Mouse (Mus musculus) MEL (cell line): ENCODE data around the gene Tmem179. TPM values are rescaled to one million over a fixed set of nuclear protein-coding genes. Genes with fewer than 3 reads are reported as not detected.
A peak's percentile ranks its signal among the peaks of the same experiment; 100 is the strongest.

Source experiments
- DNase-seq: peaks from one replicate; pipeline ENCODE4 v3.0.0; 2011; ENCODE audit warnings: low read depth, low spot score
- H3K27ac ChIP-seq: 2 replicates; pipeline ENCODE4 v1.5.1; 2012; ENCODE audit warnings: low read depth, mild to moderate bottlenecking, control low read depth, low read length, moderate library complexity; ENCODE audit not compliant: control insufficient read depth
- H3K27me3 ChIP-seq, 2 experiments: fragments of 150-350 bp in 1 of 2; sonication (generic) in 1 of 2; 2 replicates each; pipeline ENCODE4 v1.6.1; 2012; ENCODE audit warnings: low read length in 2 of 2, mild to moderate bottlenecking in 2 of 2, improper control_type of control experiment in 1 of 2, moderate library complexity in 1 of 2; ENCODE audit not compliant: insufficient read depth in 2 of 2, control insufficient read depth in 1 of 2
- H3K36me3 ChIP-seq, 2 experiments: 2 replicates each; pipeline ENCODE4 v1.6.1; 2012 to 2014; ENCODE audit warnings: low read length in 2 of 2, improper control_type of control experiment in 1 of 2, inconsistent platforms in 1 of 2, mild to moderate bottlenecking in 1 of 2; ENCODE audit not compliant: insufficient read depth in 2 of 2, control insufficient read depth in 1 of 2
- H3K4me1 ChIP-seq, 2 experiments: fragments of 150-350 bp in 1 of 2; sonication (generic) in 1 of 2; 2 replicates each; pipeline ENCODE4 v1.6.1; 2012; ENCODE audit warnings: low read length in 2 of 2, improper control_type of control experiment in 1 of 2, mild to moderate bottlenecking in 1 of 2; ENCODE audit not compliant: insufficient read depth in 2 of 2, control insufficient read depth in 1 of 2
- H3K4me3 ChIP-seq, 2 experiments: fragments of 150-350 bp in 1 of 2; sonication (generic) in 1 of 2; 2 replicates each; pipeline ENCODE4 v1.5.1; 2012; ENCODE audit warnings: low read depth in 2 of 2, low read length in 2 of 2, mild to moderate bottlenecking in 2 of 2, moderate library complexity in 2 of 2, control low read depth in 1 of 2, improper control_type of control experiment in 1 of 2; ENCODE audit not compliant: control insufficient read depth in 1 of 2, insufficient read depth in 1 of 2
- H3K79me2 ChIP-seq: 2 replicates; pipeline ENCODE4 v1.6.1; 2012; ENCODE audit warnings: mild to moderate bottlenecking, low read length, moderate library complexity; ENCODE audit not compliant: control insufficient read depth, poor library complexity, insufficient read depth
- H3K9ac ChIP-seq: 2 replicates; pipeline ENCODE4 v1.6.1; 2012; ENCODE audit warnings: low read depth, mild to moderate bottlenecking, control low read depth, low read length, moderate library complexity; ENCODE audit not compliant: control insufficient read depth, poor library complexity, severe bottlenecking
- H3K9me3 ChIP-seq: fragments of 150-350 bp; sonication (generic); replicated peaks from 2 replicates; pipeline ENCODE4 v1.6.1; 2012; ENCODE audit warnings: mild to moderate bottlenecking, low read length, improper control_type of control experiment, moderate library complexity; ENCODE audit not compliant: insufficient read depth
- BHLHE40 ChIP-seq: IDR thresholded peaks from 2 replicates; pipeline ENCODE4 v1.6.1; 2012; ENCODE audit warnings: low read depth, mild to moderate bottlenecking, inconsistent platforms, low read length, improper control_type of control experiment, borderline replicate concordance
- CHD1 ChIP-seq: IDR thresholded peaks from 2 replicates; pipeline ENCODE4 v1.6.1; 2012; ENCODE audit warnings: low read depth, mild to moderate bottlenecking, inconsistent platforms, low read length, improper control_type of control experiment
- CTCF ChIP-seq, 3 experiments: IDR thresholded peaks in 2 of 3; conservative IDR thresholded peaks in 1 of 3; 2 replicates each; pipeline ENCODE4 v1.5.1; 2011 to 2012; ENCODE audit warnings: low read length in 3 of 3, low read depth in 2 of 3, mild to moderate bottlenecking in 2 of 3, improper control_type of control experiment in 1 of 3, inconsistent platforms in 1 of 3, mixed read lengths in 1 of 3, moderate library complexity in 1 of 3; ENCODE audit not compliant: control insufficient read depth in 1 of 3, insufficient read depth in 1 of 3, poor library complexity in 1 of 3, severe bottlenecking in 1 of 3
- EP300 ChIP-seq, 2 experiments: IDR thresholded peaks; 2 replicates each; pipeline ENCODE4 v1.6.1; 2011; ENCODE audit warnings: improper control_type of control experiment in 2 of 2, low read length in 2 of 2, low read depth in 1 of 2, mild to moderate bottlenecking in 1 of 2
- ETS1 ChIP-seq: IDR thresholded peaks from 2 replicates; pipeline ENCODE4 v1.6.1; 2012; ENCODE audit warnings: low read depth, mild to moderate bottlenecking, inconsistent platforms, low read length, improper control_type of control experiment, moderate library complexity
- GABPA ChIP-seq: IDR thresholded peaks from 2 replicates; pipeline ENCODE4 v1.6.1; 2012; ENCODE audit warnings: low read depth, mild to moderate bottlenecking, inconsistent platforms, low read length, improper control_type of control experiment, moderate library complexity
- GATA1 ChIP-seq: IDR thresholded peaks from 2 replicates; pipeline ENCODE4 v1.6.1; 2011; ENCODE audit warnings: low read depth, low read length, improper control_type of control experiment
- HCFC1 ChIP-seq: IDR thresholded peaks from 2 replicates; pipeline ENCODE4 v1.6.1; 2012; ENCODE audit warnings: low read depth, mild to moderate bottlenecking, inconsistent platforms, low read length, improper control_type of control experiment, moderate library complexity
- JUND ChIP-seq: IDR thresholded peaks from 2 replicates; pipeline ENCODE4 v1.6.1; 2011; ENCODE audit warnings: low read depth, mild to moderate bottlenecking, improper control_type of control experiment, low read length
- KAT2A ChIP-seq: conservative IDR thresholded peaks from 2 replicates; pipeline ENCODE4 v1.6.1; 2012; ENCODE audit warnings: low read depth, low read length, improper control_type of control experiment, inconsistent platforms
- MAFK ChIP-seq: IDR thresholded peaks from 2 replicates; pipeline ENCODE4 v1.6.1; 2011; ENCODE audit warnings: low read depth, mild to moderate bottlenecking, low read length, improper control_type of control experiment, borderline replicate concordance
- MAX ChIP-seq: IDR thresholded peaks from 2 replicates; pipeline ENCODE4 v1.6.1; 2011; ENCODE audit warnings: low read length, improper control_type of control experiment
- MEF2A ChIP-seq: IDR thresholded peaks from 2 replicates; pipeline ENCODE4 v1.6.1; 2014; ENCODE audit warnings: low read depth, mild to moderate bottlenecking, inconsistent platforms, low read length, improper control_type of control experiment; ENCODE audit not compliant: poor library complexity, insufficient replicate concordance, severe bottlenecking; ENCODE audit errors: extremely low read depth
- MYB ChIP-seq: IDR thresholded peaks from 2 replicates; pipeline ENCODE4 v1.6.1; 2011; ENCODE audit warnings: mild to moderate bottlenecking, low read depth, low read length, improper control_type of control experiment
- NELFE ChIP-seq: IDR thresholded peaks from 2 replicates; pipeline ENCODE4 v1.6.1; 2011; ENCODE audit warnings: low read depth, low read length, improper control_type of control experiment
- NRF1 ChIP-seq: IDR thresholded peaks from 2 replicates; pipeline ENCODE4 v1.6.1; 2014; ENCODE audit warnings: low read depth, mild to moderate bottlenecking, inconsistent platforms, low read length, improper control_type of control experiment, moderate library complexity; ENCODE audit not compliant: poor library complexity, insufficient read depth, severe bottlenecking
- POLR2AphosphoS2 ChIP-seq: IDR thresholded peaks from 2 replicates; pipeline ENCODE4 v1.6.1; 2011; ENCODE audit warnings: low read length, improper control_type of control experiment
- SMC3 ChIP-seq: IDR thresholded peaks from 2 replicates; pipeline ENCODE4 v1.6.1; 2011; ENCODE audit warnings: low read depth, low read length, improper control_type of control experiment
- TAL1 ChIP-seq: IDR thresholded peaks from 2 replicates; pipeline ENCODE4 v1.6.1; 2012; ENCODE audit warnings: mild to moderate bottlenecking, inconsistent platforms, low read length, moderate library complexity, mixed read lengths
- TCF12 ChIP-seq: IDR thresholded peaks from 2 replicates; pipeline ENCODE4 v1.6.1; 2014; ENCODE audit warnings: low read depth, mild to moderate bottlenecking, inconsistent platforms, low read length, improper control_type of control experiment, moderate library complexity
- UBTF ChIP-seq: IDR thresholded peaks from 2 replicates; pipeline ENCODE4 v1.6.1; 2012; ENCODE audit warnings: low read depth, mild to moderate bottlenecking, inconsistent platforms, low read length, improper control_type of control experiment, moderate library complexity, borderline replicate concordance; ENCODE audit not compliant: insufficient read depth
- USF1 ChIP-seq: IDR thresholded peaks from 2 replicates; pipeline ENCODE4 v1.6.1; 2014; ENCODE audit warnings: low read depth, mild to moderate bottlenecking, inconsistent platforms, low read length, improper control_type of control experiment, moderate library complexity
- ZC3H11A ChIP-seq: IDR thresholded peaks from 2 replicates; pipeline ENCODE4 v1.6.1; 2012; ENCODE audit warnings: low read depth, mild to moderate bottlenecking, inconsistent platforms, low read length, improper control_type of control experiment
- ZMIZ1 ChIP-seq: IDR thresholded peaks from 2 replicates; pipeline ENCODE4 v1.6.1; 2012; ENCODE audit warnings: low read depth, mild to moderate bottlenecking, inconsistent platforms, low read length, improper control_type of control experiment, moderate library complexity
- ZNF384 ChIP-seq: IDR thresholded peaks from 2 replicates; pipeline ENCODE4 v1.6.1; 2012; ENCODE audit warnings: low read depth, mild to moderate bottlenecking, inconsistent platforms, low read length, improper control_type of control experiment
- polyA plus RNA-seq, 2 experiments: library from polyadenylated mRNA; stranded (reverse) in 1 of 2; unstranded in 1 of 2; fragments of >175 nt in 1 of 2; fragments of >200 nt in 1 of 2; gene quantifications; 2 replicates each; pipeline versions ENCODE4 v1.2.1 to v1.2.4; 2012; ENCODE audit warnings: low replicate concordance in 2 of 2, low read depth in 1 of 2; ENCODE audit not compliant: insufficient read length in 2 of 2, insufficient read depth in 1 of 2, missing spikeins in 1 of 2
- total RNA-seq: library from RNA; depleted of rRNA; stranded (reverse); fragments of 300-350 nt; gene quantifications from 2 replicates; pipeline ENCODE4 v1.2.3, GENCODE M21; 2012

Gene Tmem179
- total and polyA plus RNA-seq, 3 experiments, result 0.08 to 0.10 TPM; not detected in 1

DNA sequence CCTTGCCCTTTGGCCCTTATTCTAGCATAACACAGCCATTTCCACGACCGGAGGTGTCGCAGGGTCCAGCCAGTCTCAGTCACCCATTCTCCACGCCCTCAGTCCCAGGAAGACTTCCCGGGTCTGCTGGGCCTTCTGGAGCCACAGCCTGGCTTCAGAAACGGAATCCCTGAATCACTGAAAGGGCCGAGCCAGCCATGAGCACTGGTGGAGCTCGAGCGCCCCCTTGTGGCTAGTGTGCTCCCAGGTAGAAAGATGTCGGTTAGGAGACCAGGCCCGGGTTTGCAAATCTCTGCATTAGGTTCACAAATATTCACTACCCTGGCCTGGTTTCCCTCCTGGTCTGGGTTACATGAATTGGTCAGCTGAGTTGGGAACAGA, 26.4 kb upstream of the Tmem179 start:
- no peaks in the 10 kb centered on the region for H3K27me3 ChIP-seq
- no peaks in the 10 kb centered on the region for H3K36me3 ChIP-seq
- no peak for TF ChIP-seq TCF12
- TF ChIP-seq UBTF, result no peak
- TF ChIP-seq MYB, result no peak
- TF ChIP-seq SMC3, result peak; percentile 91
- TF ChIP-seq EP300 (IDR thresholded peaks at IDR 0.05; ENCODE audit: low read depth in 1 of 2, low read length in 2 of 2), result no peak
- TF ChIP-seq CTCF (IDR thresholded peaks at IDR 0.05 in 2 of 3, conservative IDR thresholded peaks at IDR 0.05 in 1 of 3; ENCODE audit: control insufficient read depth in 1 of 3, insufficient read depth in 1 of 3, low read depth in 2 of 3, low read length in 3 of 3, poor library complexity in 1 of 3, severe bottlenecking in 1 of 3), result peak; percentile 96 to 99 (median 99)
- TF ChIP-seq ETS1, result no peak
- TF ChIP-seq KAT2A, result no peak
- peak; percentile 86 for TF ChIP-seq ZC3H11A

DNA sequence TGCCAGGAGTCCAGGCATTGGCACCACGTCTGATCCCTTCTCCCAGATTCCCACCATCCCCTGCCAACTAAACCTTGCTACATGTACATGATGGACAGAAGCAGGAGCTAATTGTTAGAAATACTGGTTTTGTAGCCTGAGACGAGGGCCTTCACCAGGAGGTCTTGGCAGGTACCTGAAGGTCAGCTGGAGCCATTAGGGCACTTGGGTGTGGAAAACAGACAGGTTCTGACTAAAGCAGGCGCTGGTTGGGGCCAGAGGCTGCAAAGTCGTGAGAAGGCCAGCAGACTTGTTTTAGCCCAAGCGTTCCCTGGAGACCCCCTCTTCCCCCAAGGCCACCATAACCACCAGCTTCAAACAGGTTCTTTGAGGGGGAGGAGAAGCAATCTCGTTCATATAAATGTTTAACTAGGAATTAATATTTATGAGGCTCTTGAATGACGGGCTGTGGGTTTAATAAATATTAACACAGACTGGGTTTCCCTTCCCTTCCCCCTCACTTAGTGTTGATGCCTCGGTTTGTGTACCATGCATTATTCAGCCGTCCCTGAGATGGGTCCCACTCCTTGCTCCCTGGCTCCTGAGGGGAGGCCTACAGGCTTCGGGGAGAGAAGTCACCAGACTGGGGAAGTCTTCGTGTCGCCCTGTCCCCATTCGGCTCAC, 25.8 kb upstream of the Tmem179 start:
- Histone ChIP-seq H3K4me1 (no peaks in the 10 kb centered on the region), H3K4me3 (no peak overlapping the region), H3K36me3 (no peaks in the 10 kb centered on the region), H3K9me3 (no peaks in the 10 kb centered on the region), H3K27ac (no peak overlapping the region), H3K9ac (no peak overlapping the region), H3K79me2 (no peaks in the 10 kb centered on the region), H3K27me3 (no peaks in the 10 kb centered on the region)
- DNase-seq, result no peak
- TF ChIP-seq GABPA, result no peak
- no peak for TF ChIP-seq USF1
- no peak for TF ChIP-seq MAX
- no peak for TF ChIP-seq BHLHE40
- no peak for TF ChIP-seq NRF1
- TF ChIP-seq MEF2A, result no peak
- no peak for TF ChIP-seq HCFC1
- no peak for TF ChIP-seq CHD1
- TF ChIP-seq JUND, result no peak
- TF ChIP-seq KAT2A, result no peak
- TF ChIP-seq CTCF (IDR thresholded peaks at IDR 0.05 in 2 of 3, conservative IDR thresholded peaks at IDR 0.05 in 1 of 3; ENCODE audit: control insufficient read depth in 1 of 3, insufficient read depth in 1 of 3, low read depth in 2 of 3, low read length in 3 of 3, poor library complexity in 1 of 3, severe bottlenecking in 1 of 3), result no peak
- no peak for TF ChIP-seq NELFE
- TF ChIP-seq ETS1, result no peak
- TF ChIP-seq TAL1, result no peak
- no peak for TF ChIP-seq MAFK
- TF ChIP-seq POLR2AphosphoS2, result no peak
- TF ChIP-seq ZC3H11A, result no peak
- TF ChIP-seq ZNF384, result no peak
- no peak for TF ChIP-seq GATA1
- no peak for TF ChIP-seq ZMIZ1
- TF ChIP-seq, all 39 proteins: peak for 0

More for the DNA sequence above, 26.4 kb upstream of the Tmem179 start:
- Histone ChIP-seq H3K4me1 (no peaks in the 10 kb centered on the region), H3K9ac (no peak overlapping the region), H3K79me2 (no peaks in the 10 kb centered on the region), H3K27ac (no peak overlapping the region), H3K4me3 (no peak overlapping the region), H3K9me3 (no peaks in the 10 kb centered on the region)
- DNase-seq, result peak; percentile 85
